Mouse (Mus musculus) neural tube, embryonic 13.5 days (tissue): ENCODE measurements around the gene Lrch4. TPM values are rescaled to one million over a fixed set of nuclear protein-coding genes. Genes with fewer than 3 reads are reported as not detected.
"Not testable (repeated sequence)": the region's sequence is repeated elsewhere in the genome, so short reads cannot be mapped to it uniquely, and the experiment has no call there.

ENCODE experiments used
- ATAC-seq: fragments of 200-750 bp; cut with Nextera tagmentation; 2 replicates; pipeline ENCODE4 v1.8.0; 2017; ENCODE audit warnings: low read depth, mild to moderate bottlenecking, moderate TSS enrichment, moderate library complexity
- H3K27ac ChIP-seq: fragments of 300-500 bp; sonication (generic); replicated peaks from 2 replicates; pipeline ENCODE4 v1.5.1; 2015; ENCODE audit warnings: moderate library complexity, mild to moderate bottlenecking, inconsistent platforms
- H3K27me3 ChIP-seq: fragments of 300-500 bp; sonication (generic); 2 replicates; pipeline ENCODE4 v1.6.1; 2015; ENCODE audit warnings: mild to moderate bottlenecking, inconsistent platforms
- H3K36me3 ChIP-seq: fragments of 300-500 bp; sonication (generic); 2 replicates; pipeline ENCODE4 v1.6.1; 2015; ENCODE audit warnings: mild to moderate bottlenecking, inconsistent platforms
- H3K4me1 ChIP-seq: fragments of 300-500 bp; sonication (generic); replicated peaks from 2 replicates; pipeline ENCODE4 v1.6.1; 2015; ENCODE audit warnings: inconsistent platforms
- H3K4me2 ChIP-seq: fragments of 300-500 bp; sonication (generic); 2 replicates; pipeline ENCODE4 v1.6.1; 2015; ENCODE audit warnings: inconsistent platforms, mild to moderate bottlenecking, moderate library complexity
- H3K4me3 ChIP-seq: fragments of 300-500 bp; sonication (generic); 2 replicates; pipeline ENCODE4 v1.5.1; 2015; ENCODE audit warnings: mild to moderate bottlenecking, inconsistent platforms
- H3K9ac ChIP-seq: fragments of 300-500 bp; sonication (generic); 2 replicates; pipeline ENCODE4 v1.6.1; 2015; ENCODE audit warnings: moderate library complexity, mild to moderate bottlenecking, inconsistent platforms
- H3K9me3 ChIP-seq: fragments of 300-500 bp; sonication (generic); 2 replicates; pipeline ENCODE4 v1.6.1; 2016; ENCODE audit warnings: inconsistent platforms
- WGBS: fragments of 180-500 bp; shearing (Covaris S2); methylation state at CpG from one replicate; pipeline ENCODE4 v1.1.7; 2015; 5-methylcytosine and 5-hydroxymethylcytosine counted together
- polyA plus RNA-seq: library from polyadenylated mRNA; unstranded; fragments of >200 nt; fragmentation: Nextera tagmentation; extraction: Ambion mirVana; gene quantifications from 2 replicates; pipeline ENCODE4 v1.2.1, GENCODE M21; 2015

The Lrch4 gene
- polyA plus RNA-seq, 1 experiment from 2014 or later = 24.5 TPM

DNA sequence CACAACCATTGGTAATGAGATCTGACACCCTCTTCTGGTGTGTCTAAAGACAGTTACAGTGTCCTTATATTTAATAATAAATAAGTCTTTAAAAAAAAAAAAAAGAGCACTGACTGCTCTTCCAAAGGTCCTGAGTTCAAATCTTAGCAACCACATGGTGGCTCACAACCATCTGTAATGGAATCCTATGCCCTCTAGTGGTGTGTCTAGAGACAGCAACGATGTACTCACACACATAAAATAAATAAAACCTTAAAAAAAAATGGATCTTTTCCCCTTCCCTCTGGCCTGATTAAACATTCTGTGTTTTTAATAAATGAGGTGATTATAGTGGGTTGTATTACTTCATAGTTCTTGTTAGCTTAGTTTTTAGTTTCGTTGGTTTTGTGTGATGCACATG is 14.0 kb upstream of the Lrch4 start:
- 88% methylated on average over 2 of the region's 2 CpGs for WGBS

GRCm38 (mm10) chr5:137615347-137615746 is 13.6 kb upstream of the Lrch4 start:
- Histone ChIP-seq H3K36me3 (no peaks in the 10 kb centered on the region), H3K4me2 (no peak overlapping the region), H3K27ac (no peak overlapping the region), H3K27me3 (no peaks in the 10 kb centered on the region), H3K4me1 (peaks cover 5% of the 10 kb centered on the region; the same call in 1 of the 2 replicates), H3K4me3 (no peak overlapping the region), H3K9ac (no peak overlapping the region), H3K9me3 (no peaks in the 10 kb centered on the region)
- ATAC-seq = no peak
- WGBS = 89% methylated on average over 7 of the region's 7 CpGs

More for the DNA sequence above, 14.0 kb upstream of the Lrch4 start:
- H3K4me1 ChIP-seq, H3K27me3 ChIP-seq, H3K9me3 ChIP-seq, ATAC-seq, H3K9ac ChIP-seq, H3K36me3 ChIP-seq, H3K27ac ChIP-seq, H3K4me2 ChIP-seq, H3K4me3 ChIP-seq: not testable (repeated sequence)

- ATAC-seq = no peak
- no peaks in the 10 kb centered on the region for H3K36me3 ChIP-seq
- H3K27ac ChIP-seq = no peak overlapping the region
- 88% methylated on average over 11 of the region's 11 CpGs for WGBS
- H3K9me3 ChIP-seq = no peaks in the 10 kb centered on the region; the same call in 1 of the 2 replicates
- no peak overlapping the region for H3K9ac ChIP-seq
- peaks cover 11% of the 10 kb centered on the region for H3K4me1 ChIP-seq
- no peak overlapping the region for H3K4me3 ChIP-seq
- no peak overlapping the region for H3K4me2 ChIP-seq
- no peaks in the 10 kb centered on the region for H3K27me3 ChIP-seq
These were observed 4.9 kb upstream of the Lrch4 start for GRCm38 (mm10) chr5:137623937-137624530.

- Histone ChIP-seq H3K27ac (peak overlapping the region; percentile 93), H3K27me3 (no peaks in the 10 kb centered on the region), H3K4me1 (peaks cover 45% of the 10 kb centered on the region), H3K9me3 (no peaks in the 10 kb centered on the region; the same call in 1 of the 2 replicates), H3K4me2 (peak overlapping the region; percentile 65), H3K9ac (peak overlapping the region; percentile 80), H3K36me3 (no peaks in the 10 kb centered on the region), H3K4me3 (peak overlapping the region; percentile 83)
- WGBS = 3% methylated on average over 9 of the region's 9 CpGs
- no peak for ATAC-seq
These were observed 930 bp upstream of the Lrch4 start for GRCm38 (mm10) chr5:137627991-137628390.

GRCm38 (mm10) chr5:137629306-137629721 is 393 bp downstream of the Lrch4 start:
- Histone ChIP-seq H3K36me3 (peaks cover 9% of the 10 kb centered on the region), H3K9me3 (no peaks in the 10 kb centered on the region), H3K9ac (peak overlapping the region; percentile 86), H3K4me1 (peaks cover 49% of the 10 kb centered on the region), H3K27me3 (no peaks in the 10 kb centered on the region), H3K4me2 (peak overlapping the region; percentile 86), H3K4me3 (peak overlapping the region; percentile 83), H3K27ac (peak overlapping the region; percentile 94)
- under 1% methylated on average over 23 of the region's 23 CpGs for WGBS
- peak; percentile 36 for ATAC-seq

- Histone ChIP-seq H3K9me3 (no peaks in the 10 kb centered on the region), H3K27ac (peak overlapping the region; percentile 94), H3K4me3 (peak overlapping the region; percentile 83), H3K36me3 (peaks cover 12% of the 10 kb centered on the region), H3K4me1 (peaks cover 49% of the 10 kb centered on the region), H3K9ac (peak overlapping the region; percentile 86), H3K27me3 (no peaks in the 10 kb centered on the region), H3K4me2 (peak overlapping the region; percentile 86)
- 23% methylated on average over 6 of the region's 6 CpGs for WGBS
- no peak for ATAC-seq
These were observed 1.1 kb downstream of the Lrch4 start for GRCm38 (mm10) chr5:137629906-137630545.

DNA sequence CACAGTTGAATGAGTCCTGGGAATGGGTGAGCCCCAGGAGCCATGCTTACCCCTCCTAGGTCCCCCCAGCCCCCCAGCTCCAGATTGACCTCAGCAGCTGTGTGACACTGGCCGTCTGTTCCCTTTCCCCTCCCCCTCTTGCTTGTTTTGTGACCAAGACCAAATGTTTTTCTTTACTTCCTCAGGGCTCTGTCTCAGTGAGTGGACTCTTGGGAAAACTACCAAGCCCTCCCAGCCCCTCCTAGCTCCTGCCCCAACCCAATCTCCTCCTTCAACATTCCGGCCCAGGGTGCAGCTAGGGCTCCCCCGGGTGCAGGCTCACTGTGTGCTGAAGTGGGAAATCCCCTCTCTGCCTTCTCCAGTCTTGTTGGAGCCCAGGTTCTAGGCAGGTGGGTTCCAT is 1.7 kb downstream of the Lrch4 start:
- peak overlapping the region; percentile 94 for H3K27ac ChIP-seq
- ATAC-seq = no peak
- H3K4me1 ChIP-seq = peaks cover 49% of the 10 kb centered on the region
- H3K4me2 ChIP-seq = peak overlapping the region; percentile 86
- no peaks in the 10 kb centered on the region for H3K27me3 ChIP-seq
- peak overlapping the region; percentile 83 for H3K4me3 ChIP-seq
- H3K9me3 ChIP-seq = no peaks in the 10 kb centered on the region
- peak overlapping the region; percentile 86 for H3K9ac ChIP-seq
- peaks cover 17% of the 10 kb centered on the region for H3K36me3 ChIP-seq
- 30% methylated on average over 3 of the region's 3 CpGs for WGBS

DNA sequence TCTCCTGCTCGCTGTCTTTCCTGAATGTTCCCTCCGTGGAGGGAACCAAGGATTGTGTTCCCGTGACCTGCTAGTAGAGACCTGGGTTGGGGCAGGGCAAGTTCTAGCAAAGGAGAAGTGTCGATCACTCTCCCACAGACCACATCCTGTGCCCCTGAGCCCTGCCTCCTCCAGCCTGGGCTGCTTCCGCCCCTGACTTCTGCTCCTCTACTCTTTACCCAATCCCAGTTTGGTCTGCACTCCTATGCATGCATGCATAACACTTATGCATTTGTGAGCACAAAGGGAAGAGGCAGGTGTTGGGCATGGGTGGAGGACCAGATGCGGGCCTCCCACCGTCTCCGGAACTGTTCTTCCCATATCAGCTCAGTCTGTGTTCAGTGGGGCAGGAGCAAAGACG is 2.2 kb downstream of the Lrch4 start:
- Histone ChIP-seq H3K9me3 (no peaks in the 10 kb centered on the region), H3K27ac (peak overlapping the region; percentile 94), H3K27me3 (no peaks in the 10 kb centered on the region), H3K36me3 (peaks cover 23% of the 10 kb centered on the region), H3K4me3 (peak overlapping the region; percentile 83), H3K4me2 (peak overlapping the region; percentile 86), H3K4me1 (peaks cover 49% of the 10 kb centered on the region), H3K9ac (peak overlapping the region; percentile 86)
- ATAC-seq = no peak
- WGBS = 58% methylated on average over 9 of the region's 9 CpGs

DNA sequence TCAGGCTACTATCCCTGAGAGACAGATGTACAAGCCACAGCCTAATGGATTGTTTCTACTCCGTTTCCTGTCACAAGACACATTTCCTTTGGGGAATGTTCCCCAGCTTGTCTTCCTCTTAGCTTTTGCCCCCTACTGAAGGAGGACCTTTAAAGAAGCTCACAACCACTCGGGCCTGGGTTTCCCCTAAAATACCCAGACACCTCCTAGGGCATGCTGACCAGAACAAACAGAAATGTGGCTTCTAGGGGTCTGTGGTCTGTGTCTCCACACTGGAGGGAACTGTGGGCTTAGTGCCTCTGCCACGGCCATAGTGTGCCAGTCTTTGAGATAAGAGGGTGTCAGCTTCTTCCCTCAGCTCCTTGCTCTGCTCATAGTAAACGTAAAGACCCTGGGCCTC is 2.7 kb downstream of the Lrch4 start:
- WGBS = 76% methylated on average over 4 of the region's 4 CpGs
- peaks cover 27% of the 10 kb centered on the region for H3K36me3 ChIP-seq
- H3K4me3 ChIP-seq = peak overlapping the region; percentile 83
- H3K4me2 ChIP-seq = peak overlapping the region; percentile 86
- no peaks in the 10 kb centered on the region for H3K27me3 ChIP-seq
- peaks cover 49% of the 10 kb centered on the region for H3K4me1 ChIP-seq
- ATAC-seq = no peak
- no peaks in the 10 kb centered on the region for H3K9me3 ChIP-seq
- H3K9ac ChIP-seq = peak overlapping the region; percentile 86
- peak overlapping the region; percentile 94 for H3K27ac ChIP-seq

- peaks cover 38% of the 10 kb centered on the region for H3K4me1 ChIP-seq
- no peak for ATAC-seq
- H3K36me3 ChIP-seq = peaks cover 47% of the 10 kb centered on the region
- H3K27me3 ChIP-seq = no peaks in the 10 kb centered on the region
- WGBS = 78% methylated on average over 12 of the region's 12 CpGs
- H3K4me3 ChIP-seq = no peak overlapping the region
- H3K27ac ChIP-seq = no peak overlapping the region
- H3K9me3 ChIP-seq = no peaks in the 10 kb centered on the region
- no peak overlapping the region for H3K4me2 ChIP-seq
- H3K9ac ChIP-seq = peak overlapping the region; percentile 32; the same call in 1 of the 2 replicates
These were observed 4.6 kb downstream of the Lrch4 start for GRCm38 (mm10) chr5:137633397-137634084.

DNA sequence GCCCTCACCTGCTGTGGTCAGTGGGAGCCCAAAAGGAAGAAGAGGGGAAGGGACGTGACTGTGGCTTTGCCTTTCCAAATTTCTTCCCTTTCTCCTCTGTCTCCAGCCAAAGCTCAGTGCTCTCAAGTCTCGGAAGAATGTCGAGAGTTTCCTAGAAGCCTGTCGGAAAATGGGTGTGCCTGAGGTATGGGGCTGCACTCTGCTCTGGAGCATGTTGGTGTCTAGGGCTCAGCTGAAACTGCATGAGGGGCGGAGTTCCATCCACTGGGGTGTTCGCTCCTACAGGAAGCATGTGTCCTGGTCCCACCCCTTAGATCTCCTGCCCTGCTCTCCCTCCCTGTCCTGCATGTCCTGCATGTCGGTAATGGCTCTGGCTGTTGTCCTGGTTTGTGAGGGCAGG is 10.6 kb downstream of the Lrch4 start:
- ATAC-seq = no peak
- Histone ChIP-seq H3K4me2 (no peak overlapping the region), H3K4me3 (no peak overlapping the region), H3K9me3 (no peaks in the 10 kb centered on the region), H3K36me3 (peaks cover 79% of the 10 kb centered on the region), H3K9ac (no peak overlapping the region), H3K4me1 (no peaks in the 10 kb centered on the region), H3K27me3 (peaks cover 14% of the 10 kb centered on the region), H3K27ac (no peak overlapping the region)
- 80% methylated on average over 7 of the region's 7 CpGs for WGBS

GRCm38 (mm10) chr5:137641054-137641453 is 12.1 kb downstream of the Lrch4 start, which contains the start of gene Sap25:
TSS of gene Sap25 (plus strand) at chr5:137641334.
- no peak within 1 kb of the TSS for H3K9ac ChIP-seq
- no peak for ATAC-seq
- WGBS = 90% methylated on average over 19 of the region's 19 CpGs
- peaks cover 67% of the 10 kb centered on the region for H3K36me3 ChIP-seq
- no peak within 1 kb of the TSS for H3K4me2 ChIP-seq
- peaks cover 12% of the 10 kb centered on the region; the same call in 1 of the 2 replicates for H3K4me1 ChIP-seq
- no peak within 1 kb of the TSS for H3K4me3 ChIP-seq
- peaks cover 30% of the 10 kb centered on the region for H3K27me3 ChIP-seq
- no peak within 1 kb of the TSS for H3K27ac ChIP-seq
- no peaks in the 10 kb centered on the region for H3K9me3 ChIP-seq
